Mouse (Mus musculus): Measurements from ENCODE around the gene Kansl1l. TPM values are rescaled to one million over a fixed set of nuclear protein-coding genes. Genes with fewer than 3 reads are reported as not detected.
A peak's percentile ranks its signal among the peaks of the same experiment; 100 is the strongest.

Kansl1l gene
- polyA plus RNA-seq, 1 experiment from 2014 or later = 4.5 TPM

DNA sequence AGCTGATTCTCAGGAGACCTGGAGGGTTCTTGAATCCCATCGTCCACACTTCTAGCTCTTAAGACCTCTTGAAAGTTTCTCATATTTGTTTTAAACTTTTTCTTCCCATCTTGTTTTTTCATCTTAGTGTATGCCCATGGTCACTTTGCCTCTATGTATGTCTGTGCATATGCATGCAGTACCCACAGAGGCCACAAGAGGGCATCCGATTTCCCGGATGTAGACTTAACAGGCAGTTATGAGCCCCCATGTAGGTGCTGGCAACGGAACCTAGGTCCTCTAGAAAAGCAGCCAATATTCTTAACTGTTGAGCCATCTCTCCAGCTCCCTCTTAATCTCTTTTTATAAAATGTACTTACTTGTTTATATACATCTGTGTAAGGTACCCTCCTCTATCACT, 30.1 kb upstream of the Kansl1l start:
- no peak overlapping the region for H3K4me2 ChIP-seq (ENCODE audit: low read depth, low read length)
- peaks cover 68% of the 10 kb centered on the region for H3K36me3 ChIP-seq (replicated peaks; ENCODE audit: insufficient read depth, low read length)
- H3K27me3 ChIP-seq (ENCODE audit: insufficient read depth, low read length) = no peaks in the 10 kb centered on the region
- H3K4me3 ChIP-seq (ENCODE audit: low read depth, low read length) = no peak overlapping the region
- H3K27ac ChIP-seq (ENCODE audit: low read depth) = no peak overlapping the region
- 87% methylated on average over 4 of the region's 4 CpGs for WGBS (ENCODE audit: insufficient replicate concordance)
- TF ChIP-seq EP300 (IDR thresholded peaks at IDR 0.05; ENCODE audit: low read depth) (no peak), CTCF (IDR thresholded peaks at IDR 0.05; ENCODE audit: low read depth) (peak; percentile 74)
- no peaks in the 10 kb centered on the region for H3K4me1 ChIP-seq (ENCODE audit: insufficient read depth)
- ATAC-seq (0 out of 2 replicates have a peak, but pooled peaks have one; percentile 33), DNase-seq (peak; percentile 51)
- H3K9me3 ChIP-seq (ENCODE audit: low read length) = peaks cover 5% of the 10 kb centered on the region
- H3K9ac ChIP-seq (replicated peaks) = no peak overlapping the region

DNA sequence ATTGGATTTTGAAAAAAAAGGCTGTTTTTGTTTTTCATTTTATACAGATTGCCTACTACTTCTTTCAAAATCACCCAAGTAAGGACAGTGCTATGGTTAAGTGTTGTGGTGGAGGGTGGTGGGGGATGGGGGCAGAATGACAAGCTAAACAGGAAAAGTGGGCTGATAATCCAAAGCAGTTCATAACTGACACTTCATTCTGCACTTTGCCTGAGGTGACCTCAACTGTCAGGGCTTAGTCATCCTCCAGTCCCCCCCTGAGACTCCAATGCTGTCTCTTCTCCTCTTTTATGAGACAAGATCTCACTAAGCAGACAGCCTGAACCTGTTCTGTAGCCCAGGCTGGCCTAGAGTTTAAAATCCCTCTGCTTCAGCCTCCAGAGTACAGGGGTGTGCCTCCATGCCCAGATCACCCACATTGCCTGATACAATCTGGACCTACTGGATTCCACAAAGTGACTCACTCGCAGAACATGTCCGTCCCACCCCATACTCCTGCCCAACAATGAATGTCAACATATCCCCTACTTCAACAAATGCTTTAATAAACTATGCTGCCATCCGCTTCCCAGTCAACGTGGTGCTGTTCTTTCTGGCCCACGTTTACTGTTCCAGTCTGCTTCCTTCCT, 28.4 kb upstream of the Kansl1l start:
- Histone ChIP-seq H3K27ac (ENCODE audit: low read depth) (no peak overlapping the region), H3K4me3 (ENCODE audit: low read depth, low read length) (no peak overlapping the region), H3K9ac (replicated peaks) (no peak overlapping the region), H3K4me2 (ENCODE audit: low read depth, low read length) (no peak overlapping the region), H3K9me3 (ENCODE audit: low read length) (peaks cover 5% of the 10 kb centered on the region), H3K36me3 (replicated peaks; ENCODE audit: insufficient read depth, low read length) (peaks cover 65% of the 10 kb centered on the region), H3K4me1 (ENCODE audit: insufficient read depth) (no peaks in the 10 kb centered on the region), H3K27me3 (ENCODE audit: insufficient read depth, low read length) (no peaks in the 10 kb centered on the region)
- TF ChIP-seq EP300 (IDR thresholded peaks at IDR 0.05; ENCODE audit: low read depth) = no peak
- TF ChIP-seq CTCF (IDR thresholded peaks at IDR 0.05; ENCODE audit: low read depth) = no peak
- ATAC-seq (no peak), DNase-seq (no peak)
- 60% methylated on average over 5 of the region's 5 CpGs for WGBS (ENCODE audit: insufficient replicate concordance)

DNA sequence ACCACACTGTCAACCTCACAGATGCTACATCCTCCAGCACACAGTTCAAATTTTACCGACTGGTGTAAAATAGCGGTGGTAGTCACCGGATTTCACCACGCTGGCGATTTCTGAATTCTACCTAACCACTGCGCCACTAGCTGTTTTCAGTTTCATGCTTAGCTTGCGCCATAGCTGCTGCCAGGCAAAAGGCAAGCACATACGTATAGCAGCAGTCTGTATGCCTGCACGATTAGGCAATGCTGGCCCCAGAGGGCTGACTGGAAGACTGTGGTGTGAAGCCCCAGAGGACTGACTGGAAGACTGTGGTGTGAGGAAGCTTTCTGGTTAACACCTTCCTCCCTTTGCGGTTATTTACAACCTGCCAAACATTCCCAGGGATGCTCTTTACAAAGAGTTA, 24.6 kb upstream of the Kansl1l start:
- no peak for DNase-seq
- Histone ChIP-seq H3K4me2 (ENCODE audit: low read depth, low read length) (no peak overlapping the region), H3K27me3 (ENCODE audit: insufficient read depth, low read length) (no peaks in the 10 kb centered on the region), H3K4me1 (ENCODE audit: insufficient read depth) (no peaks in the 10 kb centered on the region), H3K4me3 (ENCODE audit: low read depth, low read length) (no peak overlapping the region), H3K9ac (replicated peaks) (no peak overlapping the region), H3K27ac (ENCODE audit: low read depth) (no peak overlapping the region), H3K36me3 (replicated peaks; ENCODE audit: insufficient read depth, low read length) (peaks cover 47% of the 10 kb centered on the region), H3K9me3 (ENCODE audit: low read length) (no peaks in the 10 kb centered on the region)
- WGBS (ENCODE audit: insufficient replicate concordance) = 66% methylated on average over 10 of the region's 10 CpGs
- TF ChIP-seq EP300 (IDR thresholded peaks at IDR 0.05; ENCODE audit: low read depth) = no peak
- no peak for TF ChIP-seq CTCF (IDR thresholded peaks at IDR 0.05; ENCODE audit: low read depth)
- ATAC-seq = no peak

DNA sequence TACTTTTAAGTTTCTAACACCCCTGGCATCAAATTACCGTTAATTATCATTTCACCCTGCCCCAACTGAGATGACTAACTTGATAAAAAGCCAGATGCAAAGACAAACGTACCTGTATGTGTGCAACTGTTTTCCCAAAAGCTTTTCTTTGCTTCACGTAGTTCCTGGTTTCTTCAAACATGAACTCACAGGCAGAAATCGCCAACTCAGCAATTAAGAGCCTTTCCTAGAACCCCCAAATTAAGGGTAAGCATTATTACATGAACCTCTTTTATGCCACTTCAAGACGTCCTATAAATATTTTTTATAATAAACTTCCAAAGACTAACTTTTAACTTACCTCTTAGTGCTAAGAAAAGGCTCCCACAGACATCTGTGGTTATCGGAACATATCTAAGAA, 24.1 kb upstream of the Kansl1l start:
- no peak overlapping the region for H3K4me3 ChIP-seq (ENCODE audit: low read depth, low read length)
- no peaks in the 10 kb centered on the region for H3K4me1 ChIP-seq (ENCODE audit: insufficient read depth)
- no peaks in the 10 kb centered on the region for H3K27me3 ChIP-seq (ENCODE audit: insufficient read depth, low read length)
- H3K9me3 ChIP-seq (ENCODE audit: low read length) = no peaks in the 10 kb centered on the region
- H3K9ac ChIP-seq (replicated peaks) = no peak overlapping the region
- H3K4me2 ChIP-seq (ENCODE audit: low read depth, low read length) = no peak overlapping the region
- no peak overlapping the region for H3K27ac ChIP-seq (ENCODE audit: low read depth)
- 79% methylated on average over 6 of the region's 6 CpGs for WGBS (ENCODE audit: insufficient replicate concordance)
- peaks cover 49% of the 10 kb centered on the region for H3K36me3 ChIP-seq (replicated peaks; ENCODE audit: insufficient read depth, low read length)
- TF ChIP-seq CTCF (IDR thresholded peaks at IDR 0.05; ENCODE audit: low read depth) = no peak
- no peak for TF ChIP-seq EP300 (IDR thresholded peaks at IDR 0.05; ENCODE audit: low read depth)
- ATAC-seq (no peak), DNase-seq (no peak)

DNA sequence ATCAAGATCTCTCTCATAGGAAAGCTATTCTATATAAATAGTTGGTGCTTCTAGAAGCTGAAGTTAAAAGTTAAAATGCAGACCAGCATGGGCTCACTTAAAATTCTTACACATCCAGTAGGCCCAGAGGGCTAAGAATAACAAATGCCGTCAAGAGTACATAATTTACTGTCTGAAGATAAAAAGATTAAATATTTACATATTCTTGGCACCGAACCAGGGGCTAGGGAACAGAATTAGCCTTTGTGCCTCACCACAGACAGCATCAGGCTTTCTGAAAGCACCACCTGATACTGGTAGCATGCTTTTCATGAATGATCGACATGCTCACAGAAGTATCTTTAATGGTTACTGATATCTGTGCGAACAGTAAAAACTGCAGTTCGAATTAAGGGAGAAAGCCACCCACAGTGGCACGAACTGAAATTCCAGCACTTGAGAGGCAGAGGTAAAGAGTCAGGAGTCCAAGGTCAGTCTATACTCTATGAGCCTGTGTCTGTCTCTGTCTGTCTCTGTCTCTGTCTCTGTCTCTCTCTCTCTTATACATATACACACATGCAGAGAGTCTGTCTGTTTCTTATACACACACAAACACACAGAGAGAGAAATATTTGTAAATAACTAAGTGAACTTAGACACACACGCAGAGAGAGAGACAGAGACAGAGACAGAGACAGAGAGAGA, 22.5 kb upstream of the Kansl1l start:
- Histone ChIP-seq H3K4me2 (ENCODE audit: low read depth, low read length) (no peak overlapping the region), H3K4me3 (ENCODE audit: low read depth, low read length) (no peak overlapping the region), H3K27me3 (ENCODE audit: insufficient read depth, low read length) (no peaks in the 10 kb centered on the region), H3K27ac (ENCODE audit: low read depth) (peak overlapping the region; percentile 30; the same call in 1 of the 2 replicates), H3K4me1 (ENCODE audit: insufficient read depth) (no peaks in the 10 kb centered on the region), H3K9me3 (ENCODE audit: low read length) (no peaks in the 10 kb centered on the region), H3K36me3 (replicated peaks; ENCODE audit: insufficient read depth, low read length) (peaks cover 43% of the 10 kb centered on the region), H3K9ac (replicated peaks) (0 out of 2 replicates have a peak overlapping the region, but pooled peaks have one; percentile 11)
- WGBS (ENCODE audit: insufficient replicate concordance) = 62% methylated on average over 7 of the region's 7 CpGs
- ATAC-seq (peak; percentile 33; the same call in 1 of the 2 replicates), DNase-seq (no peak)
- TF ChIP-seq EP300 (IDR thresholded peaks at IDR 0.05; ENCODE audit: low read depth) = no peak
- no peak for TF ChIP-seq CTCF (IDR thresholded peaks at IDR 0.05; ENCODE audit: low read depth)

DNA sequence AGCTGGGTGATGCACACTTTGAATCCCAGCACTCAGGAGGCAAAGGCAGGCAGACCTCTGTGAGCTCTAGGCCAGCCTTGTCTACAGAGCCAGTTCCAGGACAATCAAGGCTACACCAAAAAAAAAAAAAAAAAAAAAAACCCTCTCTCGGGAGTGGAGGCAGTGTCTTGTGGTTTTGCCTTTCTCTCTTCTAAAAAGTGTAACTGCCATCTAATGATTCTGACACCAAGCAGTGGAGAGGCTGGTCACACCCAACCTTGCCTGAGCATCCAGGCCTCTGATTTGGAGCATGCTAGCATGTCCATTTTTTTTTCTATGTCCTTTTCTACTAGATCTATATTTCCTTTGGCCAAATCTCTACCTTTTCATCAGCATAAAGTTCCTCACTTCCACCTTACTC, 21.8 kb upstream of the Kansl1l start:
- 43% methylated on average over 1 of the region's 1 CpGs for WGBS (ENCODE audit: insufficient replicate concordance)
- no peak for TF ChIP-seq EP300 (IDR thresholded peaks at IDR 0.05; ENCODE audit: low read depth)
- TF ChIP-seq CTCF (IDR thresholded peaks at IDR 0.05; ENCODE audit: low read depth) = no peak
- Histone ChIP-seq H3K9me3 (ENCODE audit: low read length) (no peaks in the 10 kb centered on the region), H3K27ac (ENCODE audit: low read depth) (0 out of 2 replicates have a peak overlapping the region, but pooled peaks have one; percentile 4), H3K9ac (replicated peaks) (no peak overlapping the region), H3K4me1 (ENCODE audit: insufficient read depth) (no peaks in the 10 kb centered on the region), H3K27me3 (ENCODE audit: insufficient read depth, low read length) (no peaks in the 10 kb centered on the region), H3K4me2 (ENCODE audit: low read depth, low read length) (no peak overlapping the region), H3K36me3 (replicated peaks; ENCODE audit: insufficient read depth, low read length) (peaks cover 43% of the 10 kb centered on the region), H3K4me3 (ENCODE audit: low read depth, low read length) (no peak overlapping the region)
- no peak for ATAC-seq
- no peak for DNase-seq
